Mouse (Mus musculus): ENCODE results near the gene Tcf20. TPM values are rescaled to one million over a fixed set of nuclear protein-coding genes. Genes with fewer than 3 reads are reported as not detected.

The Tcf20 gene
- total and polyA plus RNA-seq, 3 experiments: 34.7 to 92.0 (median 91.8) TPM

- Histone ChIP-seq H3K27ac (ENCODE audit: control insufficient read depth, low read depth, low read length) (no peak overlapping the region), H3K4me3 (ENCODE audit: control insufficient read depth in 1 of 2, insufficient read depth in 1 of 2, low read depth in 2 of 2, low read length in 2 of 2) (no peak overlapping the region), H3K9me3 (replicated peaks; ENCODE audit: insufficient read depth, low read length) (no peaks in the 10 kb centered on the region), H3K36me3 (ENCODE audit: control insufficient read depth in 1 of 2, insufficient read depth in 2 of 2, low read length in 2 of 2) (no peaks in the 10 kb centered on the region), H3K9ac (ENCODE audit: control insufficient read depth, low read depth, low read length, poor library complexity, severe bottlenecking) (no peak overlapping the region), H3K79me2 (ENCODE audit: control insufficient read depth, insufficient read depth, low read length, poor library complexity) (no peaks in the 10 kb centered on the region), H3K27me3 (ENCODE audit: control insufficient read depth in 1 of 2, insufficient read depth in 2 of 2, low read length in 2 of 2) (peaks cover 0 to 2% of the 10 kb centered on the region in 2 experiments; a peak in 1 of 4 replicates), H3K4me1 (ENCODE audit: control insufficient read depth in 1 of 2, insufficient read depth in 2 of 2, low read length in 2 of 2) (peaks cover 0 to 4% of the 10 kb centered on the region in 2 experiments; a peak in 1 of 4 replicates)
- DNase-seq (ENCODE audit: low read depth, low spot score): no peak
- TF ChIP-seq ZMIZ1 (IDR thresholded peaks at IDR 0.05; ENCODE audit: low read depth, low read length): no peak
- no peak for TF ChIP-seq TCF12 (IDR thresholded peaks at IDR 0.05; ENCODE audit: low read depth, low read length)
- TF ChIP-seq RAD21 (IDR thresholded peaks at IDR 0.05; ENCODE audit: low read depth, low read length): no peak
- TF ChIP-seq ZC3H11A (IDR thresholded peaks at IDR 0.05; ENCODE audit: low read depth, low read length): no peak
- no peak for TF ChIP-seq CHD1 (IDR thresholded peaks at IDR 0.05; ENCODE audit: low read depth, low read length)
- TF ChIP-seq POLR2AphosphoS2 (IDR thresholded peaks at IDR 0.05; ENCODE audit: low read length): no peak
- TF ChIP-seq SIN3A (IDR thresholded peaks at IDR 0.05; ENCODE audit: low read length): no peak
- no peak for TF ChIP-seq JUND (IDR thresholded peaks at IDR 0.05; ENCODE audit: low read depth, low read length)
- TF ChIP-seq USF2 (IDR thresholded peaks at IDR 0.05; ENCODE audit: borderline replicate concordance in 1 of 2, insufficient read depth in 1 of 2, low read depth in 1 of 2, low read length in 2 of 2): no peak
- no peak for TF ChIP-seq SMC3 (IDR thresholded peaks at IDR 0.05; ENCODE audit: low read depth, low read length)
- TF ChIP-seq HCFC1 (IDR thresholded peaks at IDR 0.05; ENCODE audit: low read depth, low read length): no peak
- TF ChIP-seq ELF1 (IDR thresholded peaks at IDR 0.05; ENCODE audit: low read depth, low read length): no peak
- TF ChIP-seq USF1 (IDR thresholded peaks at IDR 0.05; ENCODE audit: low read depth, low read length): no peak
- no peak for TF ChIP-seq MAFK (IDR thresholded peaks at IDR 0.05; ENCODE audit: borderline replicate concordance, low read depth, low read length)
- TF ChIP-seq GATA1 (IDR thresholded peaks at IDR 0.05; ENCODE audit: low read depth, low read length): no peak
- TF ChIP-seq RCOR1 (IDR thresholded peaks at IDR 0.05; ENCODE audit: low read depth, low read length): no peak
- TF ChIP-seq MAX (IDR thresholded peaks at IDR 0.05; ENCODE audit: low read length): no peak
- TF ChIP-seq CTCF (IDR thresholded peaks at IDR 0.05 in 2 of 3, conservative IDR thresholded peaks at IDR 0.05 in 1 of 3; ENCODE audit: control insufficient read depth in 1 of 3, insufficient read depth in 1 of 3, low read depth in 2 of 3, low read length in 3 of 3, poor library complexity in 1 of 3, severe bottlenecking in 1 of 3): no peak
These were observed 28.5 kb downstream of the Tcf20 start for GRCm38 (mm10) chr15:82959151-82959550.

GRCm38 (mm10) chr15:82958253-82958701 lies 29.4 kb downstream of the Tcf20 start:
- H3K27me3 ChIP-seq (ENCODE audit: control insufficient read depth in 1 of 2, insufficient read depth in 2 of 2, low read length in 2 of 2): peaks cover 4% of the 10 kb centered on the region in 2 experiments; a peak in 3 of 4 replicates
- no peak overlapping the region for H3K9ac ChIP-seq (ENCODE audit: control insufficient read depth, low read depth, low read length, poor library complexity, severe bottlenecking)
- no peaks in the 10 kb centered on the region for H3K36me3 ChIP-seq (ENCODE audit: control insufficient read depth in 1 of 2, insufficient read depth in 2 of 2, low read length in 2 of 2)
- no peak overlapping the region for H3K27ac ChIP-seq (ENCODE audit: control insufficient read depth, low read depth, low read length)
- no peak for TF ChIP-seq POLR2A (IDR thresholded peaks at IDR 0.05; ENCODE audit: control insufficient read depth in 1 of 2, insufficient read depth in 1 of 2, low read depth in 1 of 2, low read length in 2 of 2, poor library complexity in 1 of 2)
- no peak for TF ChIP-seq GATA1 (IDR thresholded peaks at IDR 0.05; ENCODE audit: low read depth, low read length)
- no peak for TF ChIP-seq MAZ (IDR thresholded peaks at IDR 0.05; ENCODE audit: low read depth, low read length)
- TF ChIP-seq JUND (IDR thresholded peaks at IDR 0.05; ENCODE audit: low read depth, low read length): no peak
- TF ChIP-seq KAT2A (conservative IDR thresholded peaks at IDR 0.05; ENCODE audit: low read depth, low read length): no peak
- TF ChIP-seq CHD2 (IDR thresholded peaks at IDR 0.05; ENCODE audit: low read length): no peak
- no peak for TF ChIP-seq NELFE (IDR thresholded peaks at IDR 0.05; ENCODE audit: low read depth, low read length)
- TF ChIP-seq TBP (IDR thresholded peaks at IDR 0.05; ENCODE audit: low read depth, low read length): no peak
- no peak for TF ChIP-seq RCOR1 (IDR thresholded peaks at IDR 0.05; ENCODE audit: low read depth, low read length)
- no peak for TF ChIP-seq ZKSCAN1 (IDR thresholded peaks at IDR 0.05; ENCODE audit: low read depth, low read length)
- no peak for TF ChIP-seq USF1 (IDR thresholded peaks at IDR 0.05; ENCODE audit: low read depth, low read length)
- no peak for TF ChIP-seq GABPA (IDR thresholded peaks at IDR 0.05; ENCODE audit: low read depth, low read length)
- TF ChIP-seq ZNF384 (IDR thresholded peaks at IDR 0.05; ENCODE audit: low read depth, low read length): no peak
- no peak for TF ChIP-seq POLR2AphosphoS2 (IDR thresholded peaks at IDR 0.05; ENCODE audit: low read length)
- peaks cover 0 to 4% of the 10 kb centered on the region in 2 experiments; a peak in 1 of 4 replicates for H3K4me1 ChIP-seq (ENCODE audit: control insufficient read depth in 1 of 2, insufficient read depth in 2 of 2, low read length in 2 of 2)
- no peaks in the 10 kb centered on the region for H3K79me2 ChIP-seq (ENCODE audit: control insufficient read depth, insufficient read depth, low read length, poor library complexity)
- no peak for DNase-seq (ENCODE audit: low read depth, low spot score)
- no peaks in the 10 kb centered on the region for H3K9me3 ChIP-seq (replicated peaks; ENCODE audit: insufficient read depth, low read length)
- no peak overlapping the region for H3K4me3 ChIP-seq (ENCODE audit: control insufficient read depth in 1 of 2, insufficient read depth in 1 of 2, low read depth in 2 of 2, low read length in 2 of 2)

Measured in MEL (cell line).